Mouse (Mus musculus): ENCODE data around the gene Hnrnpm.
"Not testable (repeated sequence)": the region's sequence is repeated elsewhere in the genome, so short reads cannot be mapped to it uniquely, and the experiment has no call there.

Gene Hnrnpm

GRCm38 (mm10) chr17:33686760-33687159, at the start of gene Hnrnpm:
Gene Hnrnpm (minus strand): TSS chr17:33686860.
- DNase-seq (ENCODE audit: low read depth, low spot score): no peak

DNA sequence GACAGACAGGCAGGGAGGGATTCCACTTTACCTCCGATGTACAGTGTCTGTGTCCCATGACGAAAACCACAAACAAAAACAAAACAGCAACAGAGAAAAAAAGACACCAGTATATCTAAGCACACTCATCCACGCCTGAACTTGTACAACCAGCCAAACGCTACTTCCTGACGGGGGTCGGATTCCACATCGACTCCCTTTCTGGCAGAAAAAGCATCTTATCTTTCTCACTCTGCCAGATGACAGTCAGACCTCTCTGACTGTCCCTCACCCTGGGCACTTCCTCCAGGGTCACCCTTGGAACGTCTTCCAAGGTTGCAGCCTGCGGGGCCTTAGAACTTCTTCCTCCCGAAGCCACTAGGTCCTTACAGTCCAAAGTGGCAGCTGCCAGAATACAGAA, 46.9 kb upstream of the Hnrnpm start:
- DNase-seq (ENCODE audit: low read depth, low spot score): not testable (repeated sequence)

DNA sequence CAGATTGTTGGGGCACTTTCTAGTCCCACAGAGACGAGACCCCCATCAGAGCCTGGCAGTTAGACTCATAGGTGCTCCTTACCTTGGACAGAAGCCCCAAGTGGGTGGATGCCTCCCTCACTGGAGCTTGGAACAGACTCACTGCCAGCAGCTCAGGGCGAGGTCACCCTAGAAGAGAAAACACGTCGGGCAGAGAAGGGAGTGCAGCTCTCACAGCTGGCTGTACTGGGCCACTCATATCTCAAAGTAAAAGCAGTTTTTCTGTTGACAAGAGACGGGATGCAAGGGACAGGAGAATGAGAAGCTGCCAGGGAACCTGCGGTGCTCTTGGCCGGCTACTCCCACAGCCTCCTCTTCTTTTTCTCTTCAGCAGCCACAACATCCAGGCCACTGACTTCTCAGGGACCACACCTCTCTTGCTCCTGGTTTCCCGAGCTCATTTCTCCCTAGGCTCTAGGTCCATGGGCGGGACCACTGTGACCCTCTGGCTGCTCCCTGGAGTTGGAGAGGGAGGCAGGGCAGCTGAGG, 46.0 kb upstream of the Hnrnpm start:
- not testable (repeated sequence) for DNase-seq (ENCODE audit: low read depth, low spot score)

DNA sequence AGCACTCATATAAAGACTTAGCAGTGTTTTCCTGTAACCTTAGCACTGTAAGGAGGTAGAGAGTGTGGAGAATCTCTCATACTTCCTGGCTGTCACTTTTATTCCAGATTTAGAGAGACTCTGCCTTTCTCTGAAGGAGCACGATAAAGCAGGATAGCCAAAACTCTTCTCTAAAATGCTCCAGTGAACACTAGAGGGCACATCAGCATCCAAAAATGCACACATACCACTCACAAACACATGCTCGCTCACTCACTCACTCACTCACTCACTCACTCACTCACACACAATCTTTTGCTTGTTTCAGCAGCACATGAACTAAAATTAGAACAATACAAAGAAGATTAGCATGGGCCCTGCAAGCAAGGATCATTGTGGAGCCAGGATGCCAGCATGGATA, 42.6 kb upstream of the Hnrnpm start:
- no peak for DNase-seq (ENCODE audit: low read depth, low spot score)

DNA sequence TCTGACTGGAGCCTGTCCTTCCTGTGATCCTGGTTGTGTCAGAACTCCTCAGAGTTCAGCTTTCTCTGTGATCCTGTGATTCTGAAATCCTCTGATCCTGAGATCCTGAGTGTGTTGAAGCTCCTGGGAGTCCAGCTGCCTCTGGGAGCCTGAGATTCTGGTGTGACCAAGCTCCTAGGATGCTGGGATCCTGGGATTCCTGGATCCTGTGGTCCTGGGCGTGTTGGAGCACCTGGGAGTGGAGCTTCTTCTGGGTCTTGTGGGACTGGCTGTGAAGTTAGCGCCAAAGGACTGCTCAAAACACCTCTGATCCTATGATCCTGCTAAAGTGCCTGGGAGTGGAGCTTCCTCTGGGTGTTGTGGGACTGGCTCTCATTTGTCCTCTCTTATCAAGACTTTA, 41.7 kb upstream of the Hnrnpm start:
- DNase-seq (ENCODE audit: low read depth, low spot score): no peak

GRCm38 (mm10) chr17:33719736-33720378, 33.2 kb upstream of the Hnrnpm start:
- DNase-seq (ENCODE audit: low read depth, low spot score): no peak

DNA sequence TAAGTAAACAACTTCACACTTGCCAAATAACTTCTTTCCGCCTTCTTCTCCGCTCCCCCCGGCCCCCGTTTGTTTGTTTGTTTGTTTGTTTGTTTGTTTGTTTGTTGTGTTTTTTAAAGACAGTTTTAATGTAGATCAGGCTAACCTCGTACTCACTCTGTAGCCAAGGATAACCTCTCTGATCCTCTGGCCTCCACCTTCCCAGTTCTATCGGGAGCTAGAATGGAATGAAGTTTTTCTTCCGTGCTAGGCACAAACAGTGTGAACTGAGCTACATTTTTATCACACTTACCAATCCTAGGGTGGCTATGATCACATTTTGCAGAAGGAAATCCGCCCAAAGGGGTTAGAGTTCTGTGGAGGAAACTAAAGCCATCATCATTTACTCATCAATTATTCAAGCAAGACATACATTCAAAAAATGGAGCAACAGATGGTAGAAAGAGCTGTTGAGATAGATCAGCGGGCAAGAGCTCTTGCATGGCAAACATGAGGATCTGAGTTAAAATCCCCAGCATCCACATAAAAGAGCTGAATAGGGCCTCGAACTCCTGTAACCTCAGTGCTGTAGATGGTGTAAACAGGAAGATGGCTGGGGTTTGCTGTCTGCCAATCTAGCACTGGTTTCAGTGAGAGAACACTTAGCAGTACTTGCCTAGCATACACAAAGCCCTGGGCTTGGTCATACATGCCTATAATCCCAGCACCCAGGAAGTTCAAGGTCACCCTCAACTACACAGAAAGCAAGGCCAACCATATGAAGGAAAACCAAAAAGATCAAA, 32.5 kb upstream of the Hnrnpm start:
- DNase-seq (ENCODE audit: low read depth, low spot score): no peak

DNA sequence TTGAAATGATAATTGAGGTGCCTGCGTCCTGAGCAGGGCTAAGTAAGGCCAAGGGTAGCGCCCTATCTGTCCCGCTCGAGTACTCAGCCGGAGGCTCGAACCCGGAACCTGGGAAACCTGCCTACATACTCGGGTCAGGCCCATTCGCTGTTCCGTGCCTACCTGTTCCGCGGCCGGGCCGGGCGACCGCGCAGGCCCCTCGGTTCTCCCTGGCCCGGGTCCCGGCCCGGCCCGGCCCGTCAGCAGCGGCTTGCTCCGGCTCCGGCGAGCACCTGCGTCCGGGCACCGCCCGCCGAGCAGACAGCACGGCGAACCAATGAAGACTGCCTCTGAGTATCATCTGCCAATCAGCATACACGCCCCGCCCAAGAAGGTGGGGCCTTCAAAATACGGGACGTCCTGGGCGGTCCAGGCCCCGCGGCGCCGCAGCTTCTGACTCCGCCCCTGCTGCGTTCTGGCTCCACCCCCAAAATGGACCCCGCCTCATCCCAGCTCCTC, 31.8 kb upstream of the Hnrnpm start, which contains the start of gene March2:
Gene March2, minus strand, starts transcription at position 287 of the 498 bp plus-strand sequence.
- DNase-seq (ENCODE audit: low read depth, low spot score): peak; percentile 92

DNA sequence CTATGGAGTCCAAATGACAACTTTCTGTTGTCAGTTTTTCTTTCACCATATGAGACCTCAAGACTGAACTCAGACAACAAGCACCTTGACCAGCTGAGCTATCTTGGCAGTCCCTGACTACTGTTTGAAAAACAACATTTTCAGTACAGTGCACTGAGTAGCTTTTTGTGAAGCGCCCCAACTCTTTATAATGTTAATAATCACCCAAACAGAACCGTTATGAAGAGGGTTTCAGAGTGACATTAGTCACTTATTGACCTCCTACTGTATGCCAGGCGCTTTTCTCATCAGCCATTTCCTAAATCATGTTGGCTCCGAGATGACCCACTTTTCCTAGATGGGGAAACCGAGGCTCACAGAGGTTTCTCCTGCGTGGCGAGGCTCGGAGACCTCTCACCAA, 31.3 kb upstream of the Hnrnpm start:
- DNase-seq (ENCODE audit: low read depth, low spot score): no peak

DNA sequence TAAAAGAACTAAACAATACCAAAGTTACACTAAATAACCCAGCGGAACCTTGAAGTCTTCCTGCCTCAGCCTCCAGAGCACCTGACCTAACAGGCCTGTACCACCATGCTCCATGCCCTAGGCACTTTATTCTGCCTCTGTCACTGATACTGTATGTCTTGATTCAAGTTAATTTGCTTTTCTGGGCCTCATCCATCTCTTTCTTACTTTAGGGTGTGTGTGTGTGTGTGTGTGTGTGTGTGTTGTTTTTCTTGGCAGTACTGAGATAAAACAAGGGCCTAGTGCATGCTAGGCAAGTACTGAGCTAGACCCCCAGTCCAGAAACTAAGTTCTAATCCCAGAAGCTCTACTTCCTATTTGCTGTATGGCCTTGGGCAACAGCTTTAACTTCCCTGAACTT, 30.6 kb upstream of the Hnrnpm start:
- DNase-seq (ENCODE audit: low read depth, low spot score): no peak

GRCm38 (mm10) chr17:33714779-33715178, 28.1 kb upstream of the Hnrnpm start:
- DNase-seq (ENCODE audit: low read depth, low spot score): no peak

DNA sequence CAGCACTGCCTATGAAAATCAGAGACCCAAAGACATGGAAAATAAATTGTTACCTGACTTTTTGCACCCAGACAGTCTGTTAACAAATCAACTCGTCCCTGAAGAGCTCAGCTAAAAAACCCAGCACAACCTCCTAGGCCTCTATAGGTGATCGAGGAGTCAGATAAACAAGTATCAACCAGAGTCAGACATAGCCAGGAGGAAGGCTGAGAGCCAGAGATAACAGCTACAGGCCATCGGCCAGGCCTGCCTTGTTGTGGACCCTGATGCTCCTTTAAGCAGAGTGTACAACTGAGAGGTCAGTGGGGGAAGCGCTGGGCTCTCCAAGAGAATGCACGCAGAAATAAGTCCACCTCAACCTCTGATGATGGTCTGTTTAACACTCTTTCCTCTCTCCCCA, 26.6 kb upstream of the Hnrnpm start:
- no peak for DNase-seq (ENCODE audit: low read depth, low spot score)

DNA sequence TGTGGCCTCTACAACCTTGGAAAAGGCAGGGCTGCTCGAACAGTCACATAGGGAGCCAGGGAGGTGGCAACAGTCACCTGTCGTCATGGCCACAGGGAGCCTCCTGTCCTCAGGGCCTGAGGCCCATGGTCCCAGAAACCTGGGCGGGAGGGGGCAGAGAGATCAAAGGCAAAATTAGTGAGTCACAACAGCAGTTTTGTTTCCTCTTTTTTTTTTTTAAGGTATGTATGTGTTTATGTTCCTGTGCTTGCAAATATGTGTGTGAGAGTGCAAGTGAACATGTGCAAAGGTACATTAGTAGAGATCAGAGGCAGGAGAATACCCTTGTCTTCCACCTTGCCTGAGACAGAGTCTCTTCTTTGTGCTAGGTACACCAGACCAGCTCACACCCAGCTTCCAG, 23.2 kb upstream of the Hnrnpm start:
- no peak for DNase-seq (ENCODE audit: low read depth, low spot score)

DNA sequence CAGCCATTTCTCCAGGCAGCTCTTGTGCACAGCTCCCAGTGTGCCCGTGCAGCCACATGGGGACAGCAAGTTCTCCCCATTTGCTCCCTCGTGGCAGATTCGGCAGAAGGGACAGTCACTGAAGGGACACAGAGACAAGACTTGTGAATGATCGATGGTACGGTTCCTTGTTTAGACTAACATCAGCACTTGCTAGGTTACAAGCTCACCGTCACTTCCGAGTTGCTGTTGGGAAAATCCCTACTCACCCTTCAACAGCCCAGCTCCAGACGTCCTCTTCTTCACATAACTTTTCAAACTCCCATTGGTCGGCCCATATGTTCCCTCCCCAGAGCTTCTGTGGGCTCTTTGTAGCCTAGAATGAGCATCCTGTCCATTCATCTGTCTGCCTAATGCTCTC, 16.4 kb upstream of the Hnrnpm start:
- DNase-seq (ENCODE audit: low read depth, low spot score): no peak

- no peak for DNase-seq (ENCODE audit: low read depth, low spot score)
Measured at GRCm38 (mm10) chr17:33702178-33702577, 15.5 kb upstream of the Hnrnpm start.

- no peak for DNase-seq (ENCODE audit: low read depth, low spot score)
Measured at GRCm38 (mm10) chr17:33695471-33695870, 8.8 kb upstream of the Hnrnpm start.

- DNase-seq (ENCODE audit: low read depth, low spot score): peak; percentile 93
Measured at GRCm38 (mm10) chr17:33685249-33685653, 1.4 kb downstream of the Hnrnpm start.

DNA sequence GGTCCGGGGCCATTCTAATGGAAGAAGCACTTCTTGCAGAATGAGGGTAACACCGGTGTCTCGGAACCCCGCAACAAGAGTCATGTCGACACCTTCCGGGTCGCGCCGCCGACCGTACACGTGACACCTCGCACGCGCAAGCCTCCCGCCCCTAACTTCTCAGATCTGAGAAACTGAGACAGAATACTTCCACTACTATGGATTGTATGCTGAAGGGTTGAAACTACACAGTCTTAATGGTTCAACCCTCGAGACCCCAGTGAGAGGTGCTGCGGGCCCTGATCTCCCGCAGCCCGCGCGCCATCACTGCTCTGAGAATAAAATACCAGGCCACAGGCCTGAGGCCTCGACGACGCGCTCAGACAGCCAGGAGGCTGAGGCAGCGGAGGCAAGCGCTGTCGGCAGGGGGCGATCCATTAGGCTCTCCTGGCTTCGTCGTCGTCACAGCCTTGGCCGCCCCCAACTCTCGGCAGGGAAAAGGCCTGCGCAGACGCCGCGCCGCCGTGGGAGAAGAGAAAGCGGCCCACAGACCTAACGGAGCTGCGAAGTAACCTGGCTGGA, 1.9 kb downstream of the Hnrnpm start:
- peak; percentile 53 for DNase-seq (ENCODE audit: low read depth, low spot score)

DNA sequence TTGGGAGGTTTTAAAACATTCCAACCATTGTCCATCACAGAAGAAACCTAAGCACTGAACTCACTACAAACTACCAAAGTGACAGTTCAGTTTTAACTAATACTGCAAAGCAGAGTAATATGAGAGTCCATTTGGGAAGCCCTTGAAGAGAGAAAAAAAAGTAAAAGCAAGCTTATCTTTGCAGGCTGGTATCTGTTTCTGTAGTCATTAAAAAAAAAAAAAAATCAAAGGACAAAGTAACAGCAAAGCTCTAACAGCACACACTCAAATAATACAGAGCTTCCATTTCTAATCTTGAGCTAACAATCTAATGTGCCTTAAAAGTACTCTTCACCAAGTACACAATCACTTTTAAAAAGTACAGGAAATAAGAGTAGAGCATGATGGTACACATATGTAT, 4.9 kb downstream of the Hnrnpm start:
- DNase-seq (ENCODE audit: low read depth, low spot score): no peak

DNA sequence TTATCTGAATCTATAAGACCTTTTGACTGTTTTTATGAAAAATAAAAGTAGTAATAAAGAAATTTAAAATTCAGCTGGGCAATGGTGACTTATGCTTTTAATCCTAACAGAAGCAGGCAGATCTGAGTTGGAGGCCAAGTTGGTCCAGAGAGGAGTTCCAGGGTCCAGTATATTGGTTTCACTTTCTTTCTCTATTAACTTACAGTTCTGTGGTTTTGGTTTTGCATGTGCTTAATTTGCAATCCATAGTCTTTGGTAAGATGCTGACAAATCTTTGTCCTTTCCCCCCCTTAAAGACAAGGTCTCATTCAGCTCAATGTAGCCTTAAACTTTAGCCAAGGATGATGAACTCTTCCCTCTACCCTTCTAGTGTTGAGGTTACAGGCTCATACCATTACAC, 7.9 kb downstream of the Hnrnpm start:
- DNase-seq (ENCODE audit: low read depth, low spot score): no peak

DNA sequence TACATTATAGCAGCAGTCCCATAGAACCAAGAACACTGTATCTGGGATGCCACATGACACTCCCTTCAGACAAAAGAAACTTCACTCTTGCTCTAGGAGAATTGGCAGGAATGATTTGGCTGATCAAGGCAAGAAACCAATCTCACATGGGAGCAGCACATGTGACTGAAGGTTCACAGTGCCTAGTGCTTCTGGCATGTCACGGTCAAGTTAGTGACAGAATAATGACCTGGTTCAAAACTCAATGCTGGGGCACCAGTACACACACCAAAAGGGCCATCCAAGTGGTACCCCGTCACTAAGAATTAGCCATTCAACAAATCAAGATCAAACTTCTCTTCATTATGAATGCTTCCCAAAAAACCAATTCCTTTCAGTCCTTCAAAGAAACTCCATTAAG, 10.6 kb downstream of the Hnrnpm start:
- no peak for DNase-seq (ENCODE audit: low read depth, low spot score)

GRCm38 (mm10) chr17:33675452-33675851, 11.2 kb downstream of the Hnrnpm start:
- no peak for DNase-seq (ENCODE audit: low read depth, low spot score)
